ENCODE assay signal across 24 mouse cellular contexts in the genomic region with DNA sequence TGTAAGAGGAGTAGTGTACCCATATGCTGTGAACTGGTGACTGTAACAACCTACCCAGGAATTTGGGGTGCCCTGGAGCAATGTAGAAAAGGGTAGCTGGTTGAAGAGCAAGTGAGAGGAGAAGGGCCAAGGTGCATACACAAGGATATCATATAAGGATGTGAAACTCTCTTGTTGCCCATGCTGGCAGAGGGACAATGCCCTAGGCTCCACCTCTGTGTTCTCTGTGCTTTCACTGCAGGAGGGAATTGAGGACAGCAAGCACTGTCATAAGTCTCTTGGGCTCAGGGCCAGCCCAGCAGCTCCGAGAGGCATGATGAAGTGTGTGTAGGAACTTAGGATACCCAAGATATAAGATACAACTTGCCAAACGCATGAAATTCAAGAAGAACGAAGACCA.
"Had no signal": no experiment of that assay in that cellular context is flagged by ENCODE, and none has a peak within 500 bp of the region (broad histone marks: within the 10 kb centered on the region; RNA-seq: fewer than 3 reads in every experiment).

No protein-coding gene starts in this region.

- H3K27ac ChIP-seq: heart, adult 2 months; heart, embryonic 13.5 days; heart, embryonic 15.5 days; hindbrain, embryonic 13.5 days; hindbrain, embryonic 15.5 days; hindbrain, postnatal 0 days; kidney, embryonic 15.5 days; kidney, postnatal 0 days; limb, embryonic 10.5 days; limb, embryonic 12.5 days; liver, embryonic 13.5 days had no signal

- H3K4me1 ChIP-seq: hindbrain, embryonic 13.5 days; hindbrain, embryonic 15.5 days; kidney, embryonic 15.5 days; limb, embryonic 10.5 days; limb, embryonic 12.5 days; liver, embryonic 13.5 days had no signal

- H3K4me3 ChIP-seq: heart, adult 2 months; heart, embryonic 13.5 days; heart, embryonic 15.5 days; hindbrain, embryonic 13.5 days; hindbrain, embryonic 15.5 days; kidney, embryonic 15.5 days; limb, embryonic 10.5 days; limb, embryonic 12.5 days; liver, embryonic 13.5 days had no signal

- H3K27me3 ChIP-seq: heart, embryonic 13.5 days; heart, embryonic 15.5 days; hindbrain, embryonic 13.5 days; hindbrain, embryonic 15.5 days; kidney, embryonic 15.5 days; limb, embryonic 12.5 days; liver, embryonic 13.5 days had no signal

- H3K36me3 ChIP-seq: heart, embryonic 13.5 days; heart, embryonic 15.5 days; hindbrain, embryonic 13.5 days; hindbrain, embryonic 15.5 days; kidney, embryonic 15.5 days; limb, embryonic 10.5 days; limb, embryonic 12.5 days; liver, embryonic 13.5 days had no signal

- ATAC-seq: hindbrain, postnatal 0 days; intestine, embryonic 16.5 days had no signal

- H3K9me3 ChIP-seq: heart, embryonic 13.5 days; heart, embryonic 15.5 days; hindbrain, embryonic 13.5 days; hindbrain, embryonic 15.5 days; kidney, embryonic 15.5 days; limb, embryonic 10.5 days; limb, embryonic 12.5 days; liver, embryonic 13.5 days had no signal

- DNase-seq: gastrocnemius, postnatal 14 days; gastrocnemius, postnatal 36 days; heart, adult 11 months; heart, adult 2 months; heart, postnatal 4 days; kidney, adult 11 months; kidney, adult 2 months; kidney, adult 9 months; kidney, postnatal 14 days; kidney, postnatal 36 days; layer of hippocampus, adult 9-11 months; layer of hippocampus, postnatal 36 days; liver; liver, embryonic 13.5 days had no signal
